Comparison of ENCODE assay signal across 16 mouse cellular contexts in the genomic region with DNA sequence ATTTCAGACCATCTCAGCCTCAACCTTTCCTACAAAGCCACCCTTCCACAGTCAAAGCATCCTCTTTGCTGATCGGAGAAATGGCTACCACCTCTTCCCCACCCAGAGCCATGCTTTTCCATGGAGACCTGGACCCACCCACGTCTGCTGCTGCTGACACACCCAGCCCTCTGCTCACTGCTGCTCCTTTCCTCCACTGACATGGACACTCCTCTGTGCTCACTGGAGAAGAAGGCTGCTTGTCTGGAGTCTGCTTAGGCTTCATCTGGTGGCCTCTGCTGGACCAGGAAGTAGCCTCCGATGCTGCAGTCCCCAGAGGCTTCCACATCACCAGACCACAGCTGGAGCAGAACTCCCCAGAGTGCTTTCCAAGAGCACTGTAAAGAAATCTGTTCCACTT.
"Had no signal": no experiment of that assay in that cellular context is flagged by ENCODE, and none has a peak within 500 bp of the region (broad histone marks: within the 10 kb centered on the region; RNA-seq: fewer than 3 reads in every experiment).

No protein-coding gene starts in this region.

- DNase-seq: lung, adult 18-20 months; lung, embryonic 14.5 days; lung, postnatal 10 days; lung, postnatal 4 days; midbrain, embryonic 14.5 days; right cerebral cortex, adult 18-20 months; right cerebral cortex, postnatal 25 days; right cerebral cortex, postnatal 4 days; spleen, adult 18-20 months; thymus, adult 18-20 months; thymus, postnatal 14 days; thymus, postnatal 36 days had no signal

- ATAC-seq: midbrain, embryonic 16.5 days had no signal

- H3K4me3 ChIP-seq: midbrain, embryonic 10.5 days; midbrain, embryonic 12.5 days; myocyte had no signal

- H3K36me3 ChIP-seq: midbrain, embryonic 10.5 days; midbrain, embryonic 12.5 days had no signal

- H3K4me1 ChIP-seq: midbrain, embryonic 10.5 days had no signal

- H3K27me3 ChIP-seq: midbrain, embryonic 12.5 days had no signal

- H3K9me3 ChIP-seq: midbrain, embryonic 10.5 days; midbrain, embryonic 12.5 days had no signal
